Mouse (Mus musculus) layer of hippocampus, adult 8-10 months (tissue): ENCODE measurements around the gene Ndufs4. TPM values are rescaled to one million over a fixed set of nuclear protein-coding genes. Genes with fewer than 3 reads are reported as not detected.

Source experiments
- total RNA-seq, 4 experiments: library from RNA; stranded (reverse); gene quantifications; 2 replicates each; pipeline ENCODE4 v1.2.4; 2022

Gene Ndufs4
- total RNA-seq, 4 experiments from 2014 or later, result 126 to 143 (median 141) TPM

Other genes starting within 250 kb of the Ndufs4 start
- 1 to 10 TPM; 2.1 to 4.5 (median 3.6) TPM for gene Fst, start 70.7 kb upstream of the Ndufs4 start, total RNA-seq